Mouse (Mus musculus) intestine, embryonic 16.5 days (tissue): ENCODE results near the gene Btnl9. TPM values are rescaled to one million over a fixed set of nuclear protein-coding genes. Genes with fewer than 3 reads are reported as not detected.

ENCODE experiments used
- ATAC-seq: fragments of 200-750 bp; cut with Nextera tagmentation; 2 replicates; pipeline ENCODE4 v1.8.0; 2017; ENCODE audit warnings: moderate TSS enrichment, moderate library complexity
- H3K27ac ChIP-seq: fragments of 300-500 bp; sonication (generic); 2 replicates; pipeline ENCODE4 v1.5.1; 2014; ENCODE audit warnings: mild to moderate bottlenecking, low read length
- H3K27me3 ChIP-seq: fragments of 300-500 bp; sonication (generic); replicated peaks from 2 replicates; pipeline ENCODE4 v1.6.1; 2014; ENCODE audit warnings: low read length, control low read depth, mixed read lengths; ENCODE audit not compliant: control insufficient read depth, insufficient read depth
- H3K36me3 ChIP-seq: fragments of 300-500 bp; sonication (generic); 2 replicates; pipeline ENCODE4 v1.6.1; 2014; ENCODE audit warnings: low read length, control low read depth; ENCODE audit not compliant: control insufficient read depth, insufficient read depth
- H3K4me1 ChIP-seq: fragments of 300-500 bp; sonication (generic); 2 replicates; pipeline ENCODE4 v1.6.1; 2014; ENCODE audit warnings: low read length, control low read depth, mixed read lengths; ENCODE audit not compliant: control insufficient read depth, insufficient read depth
- H3K4me2 ChIP-seq: fragments of 300-500 bp; sonication (generic); 2 replicates; pipeline ENCODE4 v1.6.1; 2014; ENCODE audit warnings: low read depth, low read length, control low read depth
- H3K4me3 ChIP-seq: fragments of 300-500 bp; sonication (generic); 2 replicates; pipeline ENCODE4 v1.5.1; 2014; ENCODE audit warnings: mild to moderate bottlenecking, low read length
- H3K9ac ChIP-seq: fragments of 300-500 bp; sonication (generic); 2 replicates; pipeline ENCODE4 v1.6.1; 2014; ENCODE audit warnings: low read depth, low read length
- H3K9me3 ChIP-seq: fragments of 300-500 bp; sonication (generic); 2 replicates; pipeline ENCODE4 v1.6.1; 2016; ENCODE audit warnings: low read length, control low read depth; ENCODE audit not compliant: control insufficient read depth
- WGBS: fragments of 180-500 bp; shearing (Covaris S2); extraction: QIAGEN DNeasy Blood & Tissue Kit; methylation state at CpG from one replicate; pipeline ENCODE4 v1.1.7; 2014; 5-methylcytosine and 5-hydroxymethylcytosine counted together
- polyA plus RNA-seq: library from polyadenylated mRNA; unstranded; fragments of >200 nt; fragmentation: Nextera tagmentation; extraction: Ambion mirVana; gene quantifications from 2 replicates; pipeline ENCODE4 v1.2.1, GENCODE M21; 2015

Gene Btnl9
- polyA plus RNA-seq, 1 experiment from 2014 or later: 1.6 TPM

- H3K9ac ChIP-seq: no peak within 1 kb of the TSS
- no peak within 1 kb of the TSS for H3K4me2 ChIP-seq
- H3K4me3 ChIP-seq: no peak within 1 kb of the TSS
- 95% methylated on average over 1 of the region's 1 CpGs for WGBS
- no peak within 1 kb of the TSS for H3K27ac ChIP-seq
- ATAC-seq: no peak
- no peaks in the 10 kb centered on the region for H3K4me1 ChIP-seq
- H3K36me3 ChIP-seq: no peaks in the 10 kb centered on the region
- no peaks in the 10 kb centered on the region for H3K27me3 ChIP-seq
- no peaks in the 10 kb centered on the region for H3K9me3 ChIP-seq
Measured at GRCm38 (mm10) chr11:49154077-49154476, 32.9 kb downstream of the Btnl9 start, which contains the start of gene Olfr1394. Gene Olfr1394 (plus strand): TSS chr11:49154377.

GRCm38 (mm10) chr11:49141974-49142373 lies 45.0 kb downstream of the Btnl9 start, which contains the start of gene Olfr1395:
Gene Olfr1395 (plus strand): TSS chr11:49142274.
- Histone ChIP-seq H3K4me3 (no peak within 1 kb of the TSS), H3K9ac (no peak within 1 kb of the TSS), H3K36me3 (no peaks in the 10 kb centered on the region), H3K4me1 (no peaks in the 10 kb centered on the region), H3K9me3 (no peaks in the 10 kb centered on the region), H3K27ac (no peak within 1 kb of the TSS), H3K27me3 (no peaks in the 10 kb centered on the region), H3K4me2 (no peak within 1 kb of the TSS)
- ATAC-seq: no peak
- WGBS: 89% methylated on average over 6 of the region's 6 CpGs

- Histone ChIP-seq H3K9ac (no peak overlapping the region), H3K36me3 (no peaks in the 10 kb centered on the region), H3K4me3 (no peak overlapping the region), H3K4me2 (no peak overlapping the region), H3K9me3 (no peaks in the 10 kb centered on the region), H3K4me1 (0 out of 2 replicates have a peak, but pooled peaks cover 2% of the 10 kb centered on the region), H3K27ac (no peak overlapping the region), H3K27me3 (no peaks in the 10 kb centered on the region)
- 89% methylated on average over 2 of the region's 2 CpGs for WGBS
- ATAC-seq: no peak
Measured at GRCm38 (mm10) chr11:49124169-49124568, 62.8 kb downstream of the Btnl9 start.

GRCm38 (mm10) chr11:49119635-49120034 lies 67.3 kb downstream of the Btnl9 start:
- Histone ChIP-seq H3K36me3 (no peaks in the 10 kb centered on the region), H3K4me1 (no peaks in the 10 kb centered on the region), H3K27me3 (no peaks in the 10 kb centered on the region), H3K9me3 (no peaks in the 10 kb centered on the region), H3K4me2 (no peak overlapping the region), H3K27ac (no peak overlapping the region), H3K9ac (no peak overlapping the region), H3K4me3 (no peak overlapping the region)
- no peak for ATAC-seq
- WGBS: 79% methylated on average over 3 of the region's 3 CpGs

Other genes starting within 250 kb of the Btnl9 start
- 3.5 and 4.6 TPM in 2 replicates for gene Psme2b, start 241.0 kb downstream of the Btnl9 start, polyA plus RNA-seq
- gene Olfr56, start 208.3 kb downstream of the Btnl9 start, polyA plus RNA-seq: 0.10 TPM in 1 of 2 replicates, not detected in the other
- gene 9930111J21Rik1, start 207.8 kb downstream of the Btnl9 start, polyA plus RNA-seq: 0.70 and 1.1 TPM in 2 replicates
- gene Gm12185, start 194.9 kb downstream of the Btnl9 start, polyA plus RNA-seq: not detected in 2 replicates
- gene Tgtp1, start 193.0 kb downstream of the Btnl9 start, polyA plus RNA-seq: 1.9 and 2.1 TPM in 2 replicates
- 0.65 and 0.87 TPM in 2 replicates for gene 9930111J21Rik2, start 135.9 kb downstream of the Btnl9 start, polyA plus RNA-seq
- 0.86 and 1.0 TPM in 2 replicates for gene Tgtp2, start 123.0 kb downstream of the Btnl9 start, polyA plus RNA-seq
- gene Ifi47, start 110.6 kb downstream of the Btnl9 start, polyA plus RNA-seq: 3.2 and 3.6 TPM in 2 replicates
- not detected in 2 replicates for gene Olfr1396, start 72.3 kb downstream of the Btnl9 start, polyA plus RNA-seq
- not detected in 2 replicates for gene Olfr1395, start 44.9 kb downstream of the Btnl9 start, polyA plus RNA-seq
- gene Olfr1394, start 32.8 kb downstream of the Btnl9 start, polyA plus RNA-seq: not detected in 2 replicates
- 20.7 and 23.1 TPM in 2 replicates for gene Zfp62, start 16.1 kb upstream of the Btnl9 start, polyA plus RNA-seq
- gene Mgat1, start 57.0 kb upstream of the Btnl9 start, polyA plus RNA-seq: 62.4 and 65.8 TPM in 2 replicates
- gene Olfr1393, start 91.1 kb upstream of the Btnl9 start, polyA plus RNA-seq: 0.13 TPM in 1 of 2 replicates, not detected in the other
- gene Olfr1392, start 98.1 kb upstream of the Btnl9 start, polyA plus RNA-seq: not detected in 2 replicates
- gene Olfr10, start 117.6 kb upstream of the Btnl9 start, polyA plus RNA-seq: not detected in 2 replicates
- gene Olfr1391, start 135.6 kb upstream of the Btnl9 start, polyA plus RNA-seq: not detected in 2 replicates
- gene Olfr1390, start 148.0 kb upstream of the Btnl9 start, polyA plus RNA-seq: not detected in 2 replicates
- gene Olfr1389, start 235.9 kb upstream of the Btnl9 start, polyA plus RNA-seq: not detected in 2 replicates
- 0.05 and 0.10 TPM in 2 replicates for gene Olfr1388, start 249.5 kb upstream of the Btnl9 start, polyA plus RNA-seq